Mouse (Mus musculus): ENCODE results near the gene Tmem120b. TPM values are rescaled to one million over a fixed set of nuclear protein-coding genes. Genes with fewer than 3 reads are reported as not detected.

Gene Tmem120b
- total RNA-seq, 2 experiments from 2014 or later: 85.5 to 86.8 TPM

- peak; percentile 15; the same call in 1 of the 2 replicates for ATAC-seq (replicated peaks; ENCODE audit: low FRiP score, poor library complexity, severe bottlenecking)
These were observed 69.1 kb downstream of the Tmem120b start for GRCm38 (mm10) chr5:123137044-123137909.

- no peak for ATAC-seq (replicated peaks; ENCODE audit: low FRiP score, poor library complexity, severe bottlenecking)
These were observed 69.7 kb downstream of the Tmem120b start for GRCm38 (mm10) chr5:123137910-123138229.

- ATAC-seq (replicated peaks; ENCODE audit: low FRiP score, poor library complexity, severe bottlenecking): no peak
These were observed 70.2 kb downstream of the Tmem120b start for GRCm38 (mm10) chr5:123138230-123138911.

GRCm38 (mm10) chr5:123138953-123139721 lies 70.9 kb downstream of the Tmem120b start:
- peak; percentile 32 for ATAC-seq (replicated peaks; ENCODE audit: low FRiP score, poor library complexity, severe bottlenecking)

GRCm38 (mm10) chr5:123139722-123140627 lies 71.8 kb downstream of the Tmem120b start:
- no peak for ATAC-seq (replicated peaks; ENCODE audit: low FRiP score, poor library complexity, severe bottlenecking)

- ATAC-seq (replicated peaks; ENCODE audit: low FRiP score, poor library complexity, severe bottlenecking): peak; percentile 53
These were observed 72.7 kb downstream of the Tmem120b start for GRCm38 (mm10) chr5:123140694-123141554.

GRCm38 (mm10) chr5:123141555-123142160 lies 73.4 kb downstream of the Tmem120b start:
- ATAC-seq (replicated peaks; ENCODE audit: low FRiP score, poor library complexity, severe bottlenecking): 0 out of 2 replicates have a peak, but pooled peaks have one; percentile 4

- ATAC-seq (replicated peaks; ENCODE audit: low FRiP score, poor library complexity, severe bottlenecking): peak; percentile 40
These were observed 74.2 kb downstream of the Tmem120b start, which contains the start of gene Setd1b for GRCm38 (mm10) chr5:123142161-123143157. Gene Setd1b, plus strand, starts transcription at chr5:123142193.

GRCm38 (mm10) chr5:123143251-123143970 lies 75.2 kb downstream of the Tmem120b start:
- ATAC-seq (replicated peaks; ENCODE audit: low FRiP score, poor library complexity, severe bottlenecking): no peak

- no peak for ATAC-seq (replicated peaks; ENCODE audit: low FRiP score, poor library complexity, severe bottlenecking)
These were observed 75.9 kb downstream of the Tmem120b start for GRCm38 (mm10) chr5:123143971-123144745.

GRCm38 (mm10) chr5:123144746-123145590 lies 76.8 kb downstream of the Tmem120b start:
- no peak for ATAC-seq (replicated peaks; ENCODE audit: low FRiP score, poor library complexity, severe bottlenecking)

- no peak for ATAC-seq (replicated peaks; ENCODE audit: low FRiP score, poor library complexity, severe bottlenecking)
These were observed 78.1 kb downstream of the Tmem120b start for GRCm38 (mm10) chr5:123146357-123146756.

GRCm38 (mm10) chr5:123147569-123147968 lies 79.4 kb downstream of the Tmem120b start:
- ATAC-seq (replicated peaks; ENCODE audit: low FRiP score, poor library complexity, severe bottlenecking): no peak

GRCm38 (mm10) chr5:123148073-123148722 lies 80.0 kb downstream of the Tmem120b start:
- ATAC-seq (replicated peaks; ENCODE audit: low FRiP score, poor library complexity, severe bottlenecking): no peak

All from erythroid progenitor cell, adult 5-6 weeks (primary cell).